Mouse (Mus musculus) ES-E14 (cell line): ENCODE measurements around the gene Pgpep1l.
"Not testable (repeated sequence)": the region's sequence is repeated elsewhere in the genome, so short reads cannot be mapped to it uniquely, and the experiment has no call there.

Source experiments
- CHD2 ChIP-seq: IDR thresholded peaks from 2 replicates; pipeline ENCODE4 v1.6.1; 2014; ENCODE audit warnings: mild to moderate bottlenecking, low read depth, low read length, inconsistent platforms
- ZC3H11A ChIP-seq: IDR thresholded peaks from 2 replicates; pipeline ENCODE4 v1.6.1; 2012; ENCODE audit warnings: low read depth, mild to moderate bottlenecking, inconsistent platforms, low read length, borderline replicate concordance

DNA sequence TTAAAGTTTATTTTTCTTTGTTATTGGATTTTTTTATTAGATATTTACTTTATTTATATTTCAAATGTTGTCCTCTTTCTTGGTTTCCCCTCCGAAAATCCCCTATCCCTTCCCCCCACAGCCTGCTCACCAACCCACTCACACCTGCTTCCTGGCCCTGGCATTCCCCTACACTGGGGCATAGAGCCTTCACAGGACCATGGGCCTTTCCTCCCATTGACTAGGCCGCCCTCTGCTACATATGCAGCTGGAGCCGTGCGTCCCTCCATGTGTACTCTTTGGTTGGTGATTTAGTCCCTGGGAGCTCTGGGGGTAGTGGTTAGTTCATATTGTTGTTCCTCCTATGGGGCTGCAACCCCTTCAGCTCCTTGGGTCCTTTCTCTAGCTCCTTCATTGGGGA is 24.0 kb upstream of the Pgpep1l start:
- TF ChIP-seq CHD2, ZC3H11A: not testable (repeated sequence)
